Mouse (Mus musculus) cerebellum, adult 11 months (tissue): ENCODE measurements at regions not wholly inside any gene's neighbourhood (a gene's known extent, or its start where the extent isn't known, plus 50 kb on each side); places are given as distances from the start of the nearest gene placed in this dataset.
A peak's percentile ranks its signal among the peaks of the same experiment; 100 is the strongest.

Experiments used
- DNase-seq: peaks from one replicate; pipeline ENCODE4 v3.0.0; 2022

- DNase-seq, result no peak
These were observed 270.3 kb downstream of the Tgfb2 start for GRCm38 (mm10) chr1:186435336-186435972.

GRCm38 (mm10) chr1:186434782-186435181 is 271.0 kb downstream of the Tgfb2 start:
- DNase-seq, result no peak

- DNase-seq, result no peak
These were observed 271.8 kb downstream of the Tgfb2 start for GRCm38 (mm10) chr1:186434007-186434406.

GRCm38 (mm10) chr1:186433169-186433665 is 272.6 kb downstream of the Tgfb2 start:
- DNase-seq, result no peak

- no peak for DNase-seq
These were observed 280.4 kb downstream of the Tgfb2 start for GRCm38 (mm10) chr1:186425421-186425820.

GRCm38 (mm10) chr1:186424084-186424483 is 281.7 kb downstream of the Tgfb2 start:
- DNase-seq, result no peak

- peak; percentile 11 for DNase-seq
These were observed 288.7 kb downstream of the Tgfb2 start for GRCm38 (mm10) chr1:186417101-186417500.

GRCm38 (mm10) chr1:186415321-186415720 is 290.5 kb downstream of the Tgfb2 start:
- DNase-seq, result no peak

- DNase-seq, result no peak
These were observed 291.9 kb downstream of the Tgfb2 start for GRCm38 (mm10) chr1:186413886-186414245.

GRCm38 (mm10) chr1:186413064-186413885 is 292.5 kb downstream of the Tgfb2 start:
- no peak for DNase-seq

- DNase-seq, result no peak
These were observed 293.5 kb downstream of the Tgfb2 start for GRCm38 (mm10) chr1:186412296-186412695.

- no peak for DNase-seq
These were observed 291.9 kb upstream of the Lyplal1 start for GRCm38 (mm10) chr1:186408986-186409441.

GRCm38 (mm10) chr1:186407656-186408055 is 290.5 kb upstream of the Lyplal1 start:
- DNase-seq, result no peak

- DNase-seq, result no peak
These were observed 288.6 kb upstream of the Lyplal1 start for GRCm38 (mm10) chr1:186405693-186406092.

- DNase-seq, result no peak
These were observed 282.7 kb upstream of the Lyplal1 start for GRCm38 (mm10) chr1:186399762-186400161.

- no peak for DNase-seq
These were observed 275.9 kb upstream of the Lyplal1 start for GRCm38 (mm10) chr1:186393005-186393404.

GRCm38 (mm10) chr1:186384440-186384839 is 267.3 kb upstream of the Lyplal1 start:
- no peak for DNase-seq

- DNase-seq, result no peak
These were observed 266.3 kb upstream of the Lyplal1 start for GRCm38 (mm10) chr1:186383453-186383852.

GRCm38 (mm10) chr1:186383006-186383405 is 265.9 kb upstream of the Lyplal1 start:
- DNase-seq, result no peak

GRCm38 (mm10) chr1:186379938-186380847 is 263.1 kb upstream of the Lyplal1 start:
- no peak for DNase-seq

GRCm38 (mm10) chr1:186376906-186377623 is 260.0 kb upstream of the Lyplal1 start:
- no peak for DNase-seq

- DNase-seq, result no peak
These were observed 257.0 kb upstream of the Lyplal1 start for GRCm38 (mm10) chr1:186374009-186374649.
